Mouse (Mus musculus) kidney, postnatal 0 days (tissue): ENCODE results near the gene Fgfr2. TPM values are rescaled to one million over a fixed set of nuclear protein-coding genes. Genes with fewer than 3 reads are reported as not detected.

Experiments used
- ATAC-seq: fragments of 200-750 bp; cut with Nextera tagmentation; replicated peaks from 2 replicates; pipeline ENCODE4 v1.8.0; 2017; ENCODE audit warnings: low read depth, moderate number of reproducible peaks, moderate TSS enrichment, moderate library complexity; ENCODE audit not compliant: low FRiP score
- DNase-seq: peaks from one replicate; pipeline ENCODE4 v3.0.0-alpha.2; 2016; ENCODE audit warnings: low spot score
- H3K27ac ChIP-seq: fragments of 300-500 bp; sonication (generic); 2 replicates; pipeline ENCODE4 v1.5.1; 2014; ENCODE audit warnings: mild to moderate bottlenecking
- H3K27me3 ChIP-seq: fragments of 300-500 bp; sonication (generic); 2 replicates; pipeline ENCODE4 v1.6.1; 2014; ENCODE audit warnings: low read length, mixed read lengths; ENCODE audit not compliant: insufficient read depth
- H3K36me3 ChIP-seq: fragments of 300-500 bp; sonication (generic); 2 replicates; pipeline ENCODE4 v1.6.1; 2014; ENCODE audit warnings: low read length, mixed read lengths; ENCODE audit not compliant: insufficient read depth
- H3K4me1 ChIP-seq: fragments of 300-500 bp; sonication (generic); replicated peaks from 2 replicates; pipeline ENCODE4 v1.6.1; 2014; ENCODE audit warnings: antibody characterized with exemption, low read length, mixed read lengths; ENCODE audit not compliant: insufficient read depth
- H3K4me2 ChIP-seq: fragments of 300-500 bp; sonication (generic); 2 replicates; pipeline ENCODE4 v1.6.1; 2014; ENCODE audit warnings: mild to moderate bottlenecking, low read length, moderate library complexity, mixed read lengths
- H3K4me3 ChIP-seq: fragments of 300-500 bp; sonication (generic); replicated peaks from 2 replicates; pipeline ENCODE4 v1.5.1; 2014; ENCODE audit warnings: low read depth, low read length
- H3K9ac ChIP-seq: fragments of 300-500 bp; sonication (generic); 2 replicates; pipeline ENCODE4 v1.6.1; 2014; ENCODE audit warnings: low read depth, low read length
- H3K9me3 ChIP-seq: fragments of 300-500 bp; sonication (generic); replicated peaks from 2 replicates; pipeline ENCODE4 v1.6.1; 2016; ENCODE audit warnings: low read length, inconsistent platforms, mixed read lengths
- CTCF ChIP-seq: IDR thresholded peaks from 2 replicates; pipeline ENCODE4 v1.5.1; 2016; ENCODE audit warnings: antibody characterized with exemption, low read depth, mild to moderate bottlenecking, moderate library complexity
- WGBS: fragments of 180-500 bp; shearing (Covaris S2); extraction: QIAGEN DNeasy Blood & Tissue Kit; methylation state at CpG from one replicate; pipeline ENCODE4 v1.1.7; 2014; 5-methylcytosine and 5-hydroxymethylcytosine counted together
- microRNA-seq: library from miRNA; unstranded; fragments of <30 nt; microRNA quantifications from one replicate; pipeline ENCODE4, GENCODE M21; 2016
- polyA plus RNA-seq: library from polyadenylated mRNA; unstranded; fragments of >200 nt; fragmentation: Nextera tagmentation; extraction: Ambion mirVana; gene quantifications from 2 replicates; pipeline ENCODE4 v1.2.1, GENCODE M21; 2015

Gene Fgfr2
- polyA plus RNA-seq, 1 experiment from 2014 or later: 79.8 TPM

DNA sequence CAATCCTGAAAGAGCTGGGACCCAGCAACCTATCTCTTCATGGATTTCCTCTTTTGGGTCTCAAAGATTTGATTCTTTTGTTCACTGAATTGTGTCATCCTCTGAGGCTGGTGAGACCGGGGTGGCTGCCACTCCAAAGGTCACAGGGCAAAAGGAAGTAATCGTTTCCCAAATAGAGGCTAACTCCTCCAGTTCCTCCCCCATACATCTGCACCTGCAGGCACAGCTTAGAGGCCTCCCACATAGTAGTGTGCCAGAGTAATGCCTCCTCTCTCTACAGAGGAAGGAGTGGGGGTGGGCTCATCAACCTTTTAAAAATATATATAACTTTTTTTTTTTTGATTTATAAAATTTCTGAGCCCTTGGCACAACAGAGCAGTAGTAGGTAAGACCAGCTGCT is 3001.6 kb downstream of the Fgfr2 start:
- no peak overlapping the region for H3K4me2 ChIP-seq
- ATAC-seq (no peak), DNase-seq (peak; percentile 54)
- H3K27ac ChIP-seq: no peak overlapping the region
- no peaks in the 10 kb centered on the region for H3K9me3 ChIP-seq
- H3K36me3 ChIP-seq: no peaks in the 10 kb centered on the region
- H3K27me3 ChIP-seq: no peaks in the 10 kb centered on the region
- no peak overlapping the region for H3K9ac ChIP-seq
- no peak for TF ChIP-seq CTCF
- 7% methylated on average over 2 of the region's 2 CpGs for WGBS
- no peak overlapping the region for H3K4me3 ChIP-seq
- 0 out of 2 replicates have a peak, but pooled peaks cover 9% of the 10 kb centered on the region for H3K4me1 ChIP-seq

DNA sequence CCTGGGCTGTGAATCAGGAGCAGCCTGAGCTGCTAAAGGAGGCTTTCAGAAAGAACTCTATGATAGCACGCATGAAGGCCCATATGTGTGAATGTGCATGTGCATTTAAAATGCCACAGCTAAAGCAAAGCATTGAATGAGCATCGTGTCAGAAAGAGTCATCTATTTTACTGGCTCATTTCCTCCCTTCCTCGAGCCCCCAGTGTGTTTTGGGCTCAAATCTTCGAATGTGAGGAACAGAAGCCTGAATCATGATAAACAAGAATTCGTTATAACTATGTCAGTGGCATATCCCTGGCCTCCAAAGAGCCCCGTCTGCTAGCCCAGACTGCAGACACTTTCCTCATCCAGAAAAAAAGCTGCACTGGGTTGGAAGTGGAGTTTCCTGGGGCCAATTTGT is 3003.7 kb downstream of the Fgfr2 start:
- H3K27ac ChIP-seq: 0 out of 2 replicates have a peak overlapping the region, but pooled peaks have one; percentile 42

DNA sequence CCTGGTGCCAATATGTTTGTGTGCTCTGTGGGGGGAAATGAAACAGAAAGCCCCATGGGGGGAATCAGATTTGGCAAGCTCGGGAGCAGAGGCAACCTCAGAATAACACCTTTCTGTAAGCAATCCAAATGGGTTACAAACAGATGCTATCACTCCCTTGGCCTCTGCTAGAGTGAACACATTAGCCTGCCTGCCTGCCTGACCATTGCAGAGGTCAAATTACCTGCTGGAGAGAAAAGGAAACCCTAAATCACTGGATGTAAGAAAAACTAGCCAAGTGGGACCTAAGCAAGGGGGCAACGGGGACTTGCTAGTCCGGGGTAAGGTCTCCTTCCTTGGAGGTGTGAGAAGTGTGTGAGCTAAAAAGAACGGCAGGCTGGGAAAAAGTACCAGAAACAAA is 3004.4 kb downstream of the Fgfr2 start:
- H3K4me2 ChIP-seq: no peak overlapping the region
- H3K36me3 ChIP-seq: no peaks in the 10 kb centered on the region
- H3K9ac ChIP-seq: no peak overlapping the region
- 18% methylated on average over 4 of the region's 4 CpGs for WGBS
- no peaks in the 10 kb centered on the region for H3K27me3 ChIP-seq
- 0 out of 2 replicates have a peak, but pooled peaks cover 9% of the 10 kb centered on the region for H3K4me1 ChIP-seq
- H3K4me3 ChIP-seq: no peak overlapping the region
- ATAC-seq (no peak), DNase-seq (peak; percentile 66)
- peak overlapping the region; percentile 19 for H3K27ac ChIP-seq
- no peak for TF ChIP-seq CTCF
- no peaks in the 10 kb centered on the region for H3K9me3 ChIP-seq

More for the DNA sequence above, 3003.7 kb downstream of the Fgfr2 start:
- ATAC-seq (no peak), DNase-seq (no peak)
- no peak overlapping the region for H3K9ac ChIP-seq
- no peaks in the 10 kb centered on the region for H3K36me3 ChIP-seq
- WGBS: 26% methylated on average over 6 of the region's 6 CpGs
- H3K4me1 ChIP-seq: 0 out of 2 replicates have a peak, but pooled peaks cover 9% of the 10 kb centered on the region
- H3K4me2 ChIP-seq: no peak overlapping the region
- no peaks in the 10 kb centered on the region for H3K27me3 ChIP-seq
- no peak for TF ChIP-seq CTCF
- H3K9me3 ChIP-seq: no peaks in the 10 kb centered on the region
- H3K4me3 ChIP-seq: no peak overlapping the region

GRCm38 (mm10) chr7:130117466-130118123 is 3005.6 kb downstream of the Fgfr2 start:
- Histone ChIP-seq H3K36me3 (no peaks in the 10 kb centered on the region), H3K4me2 (no peak overlapping the region), H3K9me3 (no peaks in the 10 kb centered on the region), H3K4me1 (0 out of 2 replicates have a peak, but pooled peaks cover 9% of the 10 kb centered on the region), H3K27ac (no peak overlapping the region), H3K27me3 (no peaks in the 10 kb centered on the region), H3K9ac (no peak overlapping the region), H3K4me3 (no peak overlapping the region)
- TF ChIP-seq CTCF: no peak
- no peak for ATAC-seq
- DNase-seq: no peak
- 37% methylated on average over 4 of the region's 4 CpGs for WGBS

DNA sequence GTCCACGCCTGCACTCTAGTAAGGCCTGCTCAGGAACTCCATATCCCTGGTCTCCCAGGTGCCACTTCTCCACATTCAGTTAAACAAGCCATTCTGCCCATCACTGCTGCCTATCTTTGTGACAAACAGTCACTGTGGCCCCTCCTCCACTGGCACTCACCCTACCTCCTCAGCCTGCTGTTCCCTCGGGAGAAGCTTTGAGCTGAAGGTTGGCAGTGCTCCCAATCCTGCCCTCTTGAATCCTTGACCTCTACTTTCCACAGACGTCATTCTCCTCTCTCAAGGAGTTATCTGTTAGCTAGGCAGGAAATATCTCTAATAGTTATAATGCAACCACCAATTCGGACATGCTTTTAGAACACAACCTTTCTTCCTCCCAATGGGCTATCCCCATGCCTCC is 3008.7 kb downstream of the Fgfr2 start:
- Histone ChIP-seq H3K27me3 (no peaks in the 10 kb centered on the region), H3K4me2 (no peak overlapping the region), H3K27ac (no peak overlapping the region), H3K36me3 (no peaks in the 10 kb centered on the region), H3K4me3 (no peak overlapping the region), H3K9me3 (no peaks in the 10 kb centered on the region), H3K4me1 (0 out of 2 replicates have a peak, but pooled peaks cover 3% of the 10 kb centered on the region), H3K9ac (no peak overlapping the region)
- 65% methylated on average over 4 of the region's 4 CpGs for WGBS
- DNase-seq (no peak), ATAC-seq (no peak)
- TF ChIP-seq CTCF: no peak

Small RNA genes within 50 kb of the gene (microRNA-seq; reads per million reads assigned to microRNA genes)
- gene Mir7061: 1.0 reads per million

Other genes starting within 250 kb of the Fgfr2 start
- 15.1 and 15.3 TPM in 2 replicates for gene Zranb1, start 192.2 kb downstream of the Fgfr2 start, polyA plus RNA-seq
- 89.1 and 95.9 TPM in 2 replicates for gene Ctbp2, start 1.0 kb upstream of the Fgfr2 start, polyA plus RNA-seq